Mouse (Mus musculus) CD4-positive helper T cell, adult 2 months (primary cell): ENCODE results near the gene Noto.
"Not testable (repeated sequence)": the region's sequence is repeated elsewhere in the genome, so short reads cannot be mapped to it uniquely, and the experiment has no call there.

ENCODE experiments used
- DNase-seq: peaks from one replicate; pipeline ENCODE4 v3.0.0-alpha.2; 2012; ENCODE audit warnings: low read depth, missing footprints, low spot score

Gene Noto

GRCm38 (mm10) chr6:85431274-85431841, 7.7 kb downstream of the Noto start:
- DNase-seq = no peak

- peak; percentile 88 for DNase-seq
Measured at GRCm38 (mm10) chr6:85431842-85432431, 8.3 kb downstream of the Noto start, which contains the start of gene Smyd5. Gene Smyd5 (plus strand): TSS chr6:85431989.

DNA sequence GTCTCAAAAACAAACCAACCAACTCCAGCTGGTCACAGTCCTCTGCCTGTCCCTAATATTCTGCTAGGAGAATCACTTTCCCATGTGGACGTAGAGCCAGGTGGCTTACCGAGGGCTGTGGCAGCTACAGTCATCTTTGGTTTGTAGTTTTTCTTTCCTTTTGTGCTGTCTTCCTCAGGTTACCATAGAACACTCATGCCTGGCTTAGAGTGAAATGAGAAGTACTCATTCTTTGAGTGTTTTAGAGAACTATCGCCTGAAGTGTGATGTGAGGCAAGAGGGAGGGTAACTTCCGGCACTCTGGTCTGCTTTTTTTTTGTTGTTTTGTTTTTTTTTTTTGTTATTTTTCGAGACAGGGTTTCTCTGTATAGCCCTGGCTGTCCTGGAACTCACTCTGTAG, 10.2 kb downstream of the Noto start:
- DNase-seq = no peak

- DNase-seq = no peak
Measured at GRCm38 (mm10) chr6:85436204-85436603, 12.5 kb downstream of the Noto start.

- DNase-seq = no peak
Measured at GRCm38 (mm10) chr6:85436631-85437030, 12.9 kb downstream of the Noto start.

DNA sequence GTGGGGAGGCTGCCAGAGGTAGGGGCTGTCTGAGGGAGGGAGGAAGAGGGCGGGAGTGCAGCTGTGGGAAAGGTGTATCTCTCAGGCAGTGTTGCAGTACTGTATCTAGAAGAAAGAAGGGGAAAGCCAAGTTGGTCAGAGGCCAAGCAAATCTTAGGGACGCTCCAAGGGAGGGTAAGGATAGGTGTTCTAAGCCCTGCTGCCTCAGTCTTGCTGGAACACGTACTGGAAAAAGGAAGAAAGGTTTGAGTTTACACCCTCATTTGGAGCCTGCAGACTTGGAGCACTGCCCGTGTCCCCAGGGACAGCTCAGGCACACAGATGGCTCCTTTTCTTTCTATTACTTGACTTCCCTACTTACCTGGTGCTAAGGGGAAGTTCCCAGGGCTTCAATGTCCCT, 17.5 kb downstream of the Noto start:
- no peak for DNase-seq

DNA sequence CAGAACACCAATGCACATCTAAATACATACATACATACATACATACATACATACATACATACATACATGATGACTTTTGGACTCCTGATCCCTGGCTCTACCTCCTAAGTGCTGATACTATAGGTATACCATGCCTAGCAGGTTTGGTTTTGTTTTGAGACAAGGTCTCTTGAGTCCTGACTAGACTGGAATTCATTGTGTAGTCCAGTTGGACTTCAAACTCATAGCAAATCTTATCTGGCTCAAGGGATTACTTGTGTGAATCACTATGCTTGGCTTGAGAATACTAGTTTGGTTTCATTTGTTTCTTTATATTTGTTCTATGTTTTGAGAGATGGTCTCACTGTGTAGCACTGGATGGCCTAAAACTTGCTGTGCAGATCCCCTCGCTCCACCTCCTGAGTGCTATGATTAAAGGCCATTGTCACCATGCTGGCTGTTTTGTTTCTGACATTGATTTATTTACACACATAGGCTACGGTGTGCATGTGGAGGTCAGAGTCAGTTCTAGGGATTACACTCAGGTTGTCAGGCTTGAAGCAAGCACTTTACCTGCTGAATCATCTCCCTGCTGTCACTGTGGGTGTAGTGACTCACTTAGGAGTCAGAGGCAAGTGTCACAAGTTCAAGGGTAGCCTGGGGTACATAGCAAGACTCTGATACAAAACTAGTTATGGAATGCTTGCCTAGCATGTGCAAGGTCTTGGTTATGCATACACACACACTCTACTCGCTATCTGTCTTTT, 20.0 kb downstream of the Noto start:
- DNase-seq = no peak

- DNase-seq = no peak
Measured at GRCm38 (mm10) chr6:85444266-85444965, 20.7 kb downstream of the Noto start.

GRCm38 (mm10) chr6:85445286-85445685, 21.6 kb downstream of the Noto start:
- DNase-seq = no peak

DNA sequence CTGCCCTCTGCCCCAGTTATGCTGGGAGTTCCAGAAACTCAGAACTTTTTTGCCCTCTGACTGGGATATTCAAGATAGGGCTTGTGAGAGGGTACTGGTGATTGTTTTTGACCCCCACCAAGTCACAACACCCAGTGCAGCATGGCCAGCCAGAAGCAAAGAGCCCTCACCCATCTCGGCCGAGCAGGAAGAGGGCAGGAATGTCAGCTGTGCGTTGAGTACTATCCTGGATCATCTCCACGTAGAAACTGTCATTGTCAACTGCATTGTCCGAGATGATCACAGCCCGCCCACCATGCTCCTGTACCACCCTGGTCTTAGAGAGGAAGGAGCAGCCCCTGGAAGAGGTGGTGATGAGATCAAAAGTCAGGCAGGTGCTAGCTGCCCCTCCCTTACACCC, 23.7 kb downstream of the Noto start:
- DNase-seq = no peak

DNA sequence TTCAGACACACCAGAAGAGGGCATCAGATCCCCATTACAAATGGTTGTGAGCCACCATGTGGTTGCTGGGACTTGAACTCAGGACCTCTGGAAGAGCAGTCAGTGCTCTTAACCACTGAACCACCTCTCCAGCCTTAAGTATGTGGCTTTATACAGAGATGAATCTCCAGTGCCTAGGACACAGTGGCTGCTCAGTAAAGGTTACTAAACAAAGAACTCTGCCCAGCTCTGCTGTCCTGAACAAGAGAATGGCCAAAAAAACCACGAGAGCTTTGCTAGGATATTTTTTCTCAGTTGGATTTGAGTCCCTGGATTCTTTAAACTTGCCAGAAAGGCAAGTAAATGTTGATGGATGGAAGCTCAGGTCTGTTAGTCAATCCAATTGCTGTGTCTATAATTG, 26.5 kb downstream of the Noto start:
- DNase-seq = not testable (repeated sequence)

- peak; percentile 99 for DNase-seq
Measured at GRCm38 (mm10) chr6:85450697-85451663, 27.3 kb downstream of the Noto start, which contains the start of gene Cct7. Gene Cct7 (plus strand): TSS chr6:85451514.

DNA sequence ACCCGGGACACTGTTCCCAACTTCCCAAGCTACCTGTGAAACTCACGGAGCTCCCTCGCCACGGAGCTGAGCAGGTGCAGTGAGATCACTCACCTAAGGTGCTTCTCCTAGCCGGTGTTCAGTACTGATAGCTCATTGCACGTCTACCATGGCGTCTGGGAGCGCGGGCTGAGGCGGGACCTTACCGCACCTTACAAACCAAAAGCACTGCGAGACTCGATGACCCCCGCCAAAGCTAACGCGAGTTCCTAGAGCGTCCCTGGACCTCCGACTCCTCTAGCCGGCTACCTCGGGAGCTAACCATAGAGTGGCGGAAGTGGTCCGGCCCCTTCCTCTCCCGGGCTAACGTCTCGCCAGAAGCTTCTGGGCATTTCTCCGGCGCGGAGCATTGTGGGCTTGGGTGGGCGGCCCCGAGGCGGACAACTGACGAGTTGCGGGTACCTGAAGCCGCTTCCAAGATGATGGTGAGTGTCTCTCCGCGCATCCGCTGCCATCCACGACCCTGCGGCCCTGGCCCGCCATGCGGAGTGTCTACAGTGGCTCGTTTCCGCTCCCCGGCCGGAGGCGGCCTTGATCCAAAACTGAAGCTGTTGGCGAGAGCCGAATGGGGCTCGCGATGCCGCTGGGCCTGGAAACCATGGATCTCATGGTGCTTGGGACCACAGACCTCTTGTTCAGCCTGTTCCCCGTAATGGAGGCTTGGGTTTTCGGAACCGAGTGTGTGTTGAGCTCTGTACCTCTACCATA, 28.2 kb downstream of the Noto start, which contains the start of gene Pradc1:
TSS of gene Pradc1 (minus strand) at position 307 of the 747 bp plus-strand sequence.
- peak; percentile 97 for DNase-seq

- no peak for DNase-seq
Measured at GRCm38 (mm10) chr6:85452411-85452665, 28.7 kb downstream of the Noto start.

- no peak for DNase-seq
Measured at GRCm38 (mm10) chr6:85452816-85453215, 29.1 kb downstream of the Noto start.

- no peak for DNase-seq
Measured at GRCm38 (mm10) chr6:85459621-85460020, 35.9 kb downstream of the Noto start.

GRCm38 (mm10) chr6:85465381-85465780, 41.7 kb downstream of the Noto start:
- DNase-seq = no peak

DNA sequence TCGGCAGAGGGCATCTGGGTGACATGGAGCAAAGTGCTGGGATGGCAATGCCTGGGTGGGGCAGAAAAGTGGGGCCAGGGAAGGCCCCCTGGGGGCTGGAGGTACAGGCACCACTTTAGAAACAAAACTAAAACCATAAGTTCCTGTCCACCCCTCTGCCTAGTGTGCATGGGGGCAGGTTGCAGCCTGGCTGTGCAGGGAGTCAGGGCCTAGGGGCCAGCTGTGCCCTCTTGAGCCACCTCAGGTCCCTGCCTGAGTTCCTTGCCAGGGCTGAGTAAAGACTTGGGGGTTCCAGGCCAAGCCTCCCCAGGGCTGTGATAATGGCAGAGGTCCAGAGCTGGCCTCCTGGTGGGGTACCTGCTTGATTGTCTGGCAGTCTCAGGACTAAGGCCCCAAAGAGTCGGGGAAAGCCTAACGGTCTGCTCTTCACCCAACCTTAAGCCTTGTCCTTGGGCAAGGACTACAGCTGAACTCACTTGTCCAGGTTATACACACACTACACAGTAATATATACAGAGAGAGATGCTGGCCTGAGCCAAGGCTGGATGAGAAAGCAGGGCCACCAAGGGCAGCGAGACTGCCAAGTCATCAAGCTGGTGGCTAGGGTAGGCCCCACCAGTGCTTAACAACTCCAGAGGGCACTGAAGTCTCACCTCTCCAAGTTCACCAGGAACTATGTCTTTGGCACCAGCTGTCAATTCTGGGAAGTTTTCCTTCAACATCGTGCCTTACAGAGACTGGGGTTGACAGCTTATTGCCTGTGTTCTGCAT, 46.2 kb downstream of the Noto start:
- no peak for DNase-seq

DNA sequence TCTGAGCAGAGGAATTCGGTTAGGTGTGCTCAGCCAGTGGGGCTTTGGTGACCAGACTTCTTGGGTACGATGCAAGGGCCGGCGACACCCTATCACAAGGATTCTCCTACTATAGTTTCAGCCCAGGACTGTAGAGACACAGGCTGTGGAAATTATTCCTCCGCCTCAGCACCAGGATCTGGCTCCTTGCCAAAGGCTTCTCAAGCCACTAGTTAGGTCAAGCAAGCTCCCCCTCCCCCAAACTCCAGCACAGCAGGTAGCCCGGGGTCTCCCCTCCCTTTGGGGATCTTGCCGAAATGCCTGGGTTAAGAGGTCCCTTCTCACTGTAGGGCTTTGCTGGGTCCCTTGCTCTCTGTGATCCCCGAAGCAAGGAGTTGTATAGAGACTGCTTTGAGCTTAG, 48.3 kb downstream of the Noto start:
- no peak for DNase-seq

DNA sequence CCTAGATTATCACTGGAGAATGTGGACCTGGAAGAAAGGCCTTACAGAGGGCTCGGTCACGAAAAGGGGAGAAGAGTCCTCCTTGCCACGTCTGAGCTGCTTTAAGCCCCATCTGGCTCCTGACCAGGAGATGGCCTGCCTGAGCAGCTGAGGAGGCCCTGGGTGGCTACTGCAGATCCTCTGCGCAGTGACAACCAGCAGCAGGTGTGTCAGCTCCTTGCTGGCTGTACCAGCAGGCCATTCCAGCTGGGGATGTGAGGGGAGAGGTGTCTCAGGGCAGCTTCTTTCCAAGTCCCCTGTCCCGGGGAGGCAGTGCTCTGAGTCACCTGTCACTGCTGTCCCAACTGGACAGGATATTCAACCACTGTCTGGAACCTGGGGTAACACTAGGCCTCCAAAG, 48.9 kb downstream of the Noto start:
- DNase-seq = no peak
